Mouse (Mus musculus): ENCODE results near the gene Slc43a1.
"Not testable (repeated sequence)": the region's sequence is repeated elsewhere in the genome, so short reads cannot be mapped to it uniquely, and the experiment has no call there.

Slc43a1 gene

GRCm38 (mm10) chr2:84838593-84838949, at the start of gene Slc43a1:
Slc43a1 (plus strand) TSS chr2:84838850.
- DNase-seq, result no peak

- DNase-seq, result no peak
Measured at GRCm38 (mm10) chr2:84790418-84790817, 48.2 kb upstream of the Slc43a1 start.

GRCm38 (mm10) chr2:84792516-84792915, 46.1 kb upstream of the Slc43a1 start:
- DNase-seq, result peak; percentile 52 to 60

GRCm38 (mm10) chr2:84793154-84793553, 45.5 kb upstream of the Slc43a1 start:
- DNase-seq, result no peak

GRCm38 (mm10) chr2:84793871-84794270, 44.8 kb upstream of the Slc43a1 start:
- DNase-seq, result no peak

GRCm38 (mm10) chr2:84797833-84798492, 40.7 kb upstream of the Slc43a1 start:
- DNase-seq, result peak; percentile 76 to 80

- DNase-seq, result peak; percentile 79 to 80
Measured at GRCm38 (mm10) chr2:84798493-84798921, 40.1 kb upstream of the Slc43a1 start, which contains the start of gene Ube2l6. Ube2l6 (plus strand) TSS chr2:84798828.

GRCm38 (mm10) chr2:84799041-84799561, 39.5 kb upstream of the Slc43a1 start:
- DNase-seq, result peak; percentile 68 to 84

GRCm38 (mm10) chr2:84800304-84800703, 38.3 kb upstream of the Slc43a1 start:
- no peak for DNase-seq

- DNase-seq, result not testable (repeated sequence)
Measured at GRCm38 (mm10) chr2:84801223-84801622, 37.4 kb upstream of the Slc43a1 start.

GRCm38 (mm10) chr2:84803963-84804362, 34.7 kb upstream of the Slc43a1 start:
- DNase-seq, result no peak

- DNase-seq, result no peak
Measured at GRCm38 (mm10) chr2:84806546-84806945, 32.1 kb upstream of the Slc43a1 start.

- no peak for DNase-seq
Measured at GRCm38 (mm10) chr2:84809330-84809729, 29.3 kb upstream of the Slc43a1 start.

GRCm38 (mm10) chr2:84810526-84810885, 28.1 kb upstream of the Slc43a1 start:
- no peak for DNase-seq

GRCm38 (mm10) chr2:84810886-84811577, 27.6 kb upstream of the Slc43a1 start:
- peak; percentile 88 to 92 for DNase-seq

GRCm38 (mm10) chr2:84811880-84812279, 26.8 kb upstream of the Slc43a1 start:
- DNase-seq, result no peak

GRCm38 (mm10) chr2:84812676-84813075, 26.0 kb upstream of the Slc43a1 start:
- DNase-seq, result no peak

- no peak for DNase-seq
Measured at GRCm38 (mm10) chr2:84819861-84820260, 18.8 kb upstream of the Slc43a1 start.

GRCm38 (mm10) chr2:84822552-84822951, 16.1 kb upstream of the Slc43a1 start, which contains the start of gene Smtnl1:
Smtnl1 (minus strand) TSS chr2:84822652.
- no peak for DNase-seq

- DNase-seq, result no peak
Measured at GRCm38 (mm10) chr2:84823237-84823636, 15.4 kb upstream of the Slc43a1 start.

- peak; percentile 89 to 91 for DNase-seq
Measured at GRCm38 (mm10) chr2:84826488-84827282, 12.0 kb upstream of the Slc43a1 start, which contains the start of gene Timm10. Timm10 (plus strand) TSS chr2:84826997.

- DNase-seq, result no peak
Measured at GRCm38 (mm10) chr2:84827283-84827920, 11.2 kb upstream of the Slc43a1 start.
